Comparison of ENCODE assay signal across 23 mouse cellular contexts in genomic region chr6:116038222-116038621, GRCm38 (mm10). TPM values are rescaled to one million over a fixed set of nuclear protein-coding genes. Genes with fewer than 3 reads are reported as not detected.
DNase-seq lines count a peak whose midpoint lies in the region; ATAC-seq and TF ChIP-seq lines count a peak whose summit lies in the region.
"Had no signal": no experiment of that assay in that cellular context is flagged by ENCODE, and none has a peak within 500 bp of the region (broad histone marks: within the 10 kb centered on the region; RNA-seq: fewer than 3 reads in every experiment).

No protein-coding gene starts in this region.

- intact Hi-C loops in left cerebral cortex, postnatal 4 days (cut with DNase I): no loop called here

- H3K9ac ChIP-seq in MEL (ENCODE audit: control insufficient read depth, low read depth, low read length, poor library complexity, severe bottlenecking): no peak overlapping the region
- H3K9ac ChIP-seq in liver, embryonic 11.5 days (ENCODE audit: low read depth, low read length): no peak overlapping the region
- H3K9ac ChIP-seq in forebrain, postnatal 0 days: no peak overlapping the region
- no peak overlapping the region for H3K9ac ChIP-seq in hindbrain, embryonic 13.5 days
- H3K9ac ChIP-seq: embryonic facial prominence, embryonic 12.5 days; intestine, embryonic 15.5 days; kidney, embryonic 15.5 days had no signal

- peak; percentile 90 to 93 for TF ChIP-seq EP300 in MEL (IDR thresholded peaks at IDR 0.05; ENCODE audit: low read depth in 1 of 2, low read length in 2 of 2)

- H3K27me3 ChIP-seq in MEL (ENCODE audit: control insufficient read depth in 1 of 2, insufficient read depth in 2 of 2, low read length in 2 of 2): no peaks in the 10 kb centered on the region
- H3K27me3 ChIP-seq in liver, embryonic 11.5 days (replicated peaks; ENCODE audit: control insufficient read depth, insufficient read depth, low read length): no peaks in the 10 kb centered on the region
- H3K27me3 ChIP-seq in forebrain, postnatal 0 days (ENCODE audit: insufficient read depth, low read length): no peaks in the 10 kb centered on the region
- no peaks in the 10 kb centered on the region for H3K27me3 ChIP-seq in hindbrain, embryonic 13.5 days
- H3K27me3 ChIP-seq: CH12.LX; embryonic facial prominence, embryonic 12.5 days; intestine, embryonic 15.5 days; kidney, embryonic 15.5 days had no signal

- WGBS in liver, embryonic 11.5 days: 32% methylated on average over 2 of the region's 2 CpGs
- 92% methylated on average over 2 of the region's 2 CpGs for WGBS in forebrain, postnatal 0 days
- 92% methylated on average over 2 of the region's 2 CpGs for WGBS in hindbrain, embryonic 13.5 days

- no peak for TF ChIP-seq RAD21 in MEL (IDR thresholded peaks at IDR 0.05; ENCODE audit: low read depth, low read length)

- no peaks in the 10 kb centered on the region for H3K9me3 ChIP-seq in MEL (replicated peaks; ENCODE audit: insufficient read depth, low read length)
- peaks cover 4% of the 10 kb centered on the region; the same call in 1 of the 2 replicates for H3K9me3 ChIP-seq in liver, embryonic 11.5 days (ENCODE audit: control insufficient read depth, low read length)
- H3K9me3 ChIP-seq in forebrain, postnatal 0 days (ENCODE audit: low read length): peaks cover 4% of the 10 kb centered on the region
- peaks cover 3% of the 10 kb centered on the region; the same call in 1 of the 2 replicates for H3K9me3 ChIP-seq in hindbrain, embryonic 13.5 days
- H3K9me3 ChIP-seq: G1E; intestine, embryonic 15.5 days had no signal

- H3K4me2 ChIP-seq in liver, embryonic 11.5 days: no peak overlapping the region
- H3K4me2 ChIP-seq in forebrain, postnatal 0 days (ENCODE audit: low read depth): no peak overlapping the region
- H3K4me2 ChIP-seq in hindbrain, embryonic 13.5 days: no peak overlapping the region
- H3K4me2 ChIP-seq: embryonic facial prominence, embryonic 12.5 days; heart, embryonic 11.5 days; intestine, embryonic 15.5 days; kidney, embryonic 15.5 days had no signal

- no peaks in the 10 kb centered on the region for H3K79me2 ChIP-seq in MEL (ENCODE audit: control insufficient read depth, insufficient read depth, low read length, poor library complexity)

- DNase-seq in MEL (ENCODE audit: low read depth, low spot score): peak; percentile 80
- DNase-seq in liver, embryonic 11.5 days (ENCODE audit: low spot score): no peak
- DNase-seq in forebrain, postnatal 0 days: no peak
- DNase-seq in left cerebral cortex, postnatal 4 days: no peak
- DNase-seq: adrenal gland, adult 8-10 months; B cell, adult 2 months; cerebellum, postnatal 10 days; lung, postnatal 4 days; right cerebral cortex, adult 18-20 months had no signal

- no peak overlapping the region for H3K4me3 ChIP-seq in MEL (ENCODE audit: control insufficient read depth in 1 of 2, insufficient read depth in 1 of 2, low read depth in 2 of 2, low read length in 2 of 2)
- no peak overlapping the region for H3K4me3 ChIP-seq in bone marrow macrophage, adult 2 months (ENCODE audit: insufficient read depth, low read length)
- no peak overlapping the region for H3K4me3 ChIP-seq in liver, embryonic 11.5 days (ENCODE audit: low read depth, low read length)
- H3K4me3 ChIP-seq in forebrain, postnatal 0 days (ENCODE audit: low read depth, low read length): no peak overlapping the region
- H3K4me3 ChIP-seq in hindbrain, embryonic 13.5 days: no peak overlapping the region
- H3K4me3 ChIP-seq: embryonic facial prominence, embryonic 12.5 days; intestine, embryonic 15.5 days; kidney, embryonic 15.5 days; limb, embryonic 10.5 days; midbrain, embryonic 10.5 days had no signal

- peaks cover 23 to 28% of the 10 kb centered on the region in 2 experiments for H3K4me1 ChIP-seq in MEL (ENCODE audit: control insufficient read depth in 1 of 2, insufficient read depth in 2 of 2, low read length in 2 of 2)
- peaks cover 21% of the 10 kb centered on the region for H3K4me1 ChIP-seq in bone marrow macrophage, adult 2 months (ENCODE audit: control insufficient read depth, insufficient read depth, low read length)
- peaks cover 12% of the 10 kb centered on the region for H3K4me1 ChIP-seq in liver, embryonic 11.5 days (replicated peaks; ENCODE audit: control insufficient read depth, insufficient read depth, low read length)
- H3K4me1 ChIP-seq in forebrain, postnatal 0 days (ENCODE audit: insufficient read depth): no peaks in the 10 kb centered on the region
- H3K4me1 ChIP-seq in hindbrain, embryonic 13.5 days (replicated peaks): 0 out of 2 replicates have a peak, but pooled peaks cover 3% of the 10 kb centered on the region
- H3K4me1 ChIP-seq: embryonic facial prominence, embryonic 12.5 days; intestine, embryonic 15.5 days; kidney, embryonic 15.5 days; limb, embryonic 10.5 days had no signal

- ATAC-seq in liver, embryonic 11.5 days (replicated peaks; ENCODE audit: low FRiP score): peak; percentile 88
- peak; percentile 98 for ATAC-seq in megakaryocyte progenitor cell, adult 5-6 weeks (replicated peaks; ENCODE audit: poor library complexity)
- no peak for ATAC-seq in forebrain, postnatal 0 days
- ATAC-seq in hindbrain, embryonic 13.5 days (ENCODE audit: low FRiP score): no peak
- ATAC-seq: activated CD4-positive, CD25-positive, alpha-beta regulatory T cell, adult 4 months; hindbrain, embryonic 16.5 days; intestine, embryonic 15.5 days; midbrain, embryonic 16.5 days had no signal

- no peak for TF ChIP-seq POLR2A in MEL (IDR thresholded peaks at IDR 0.05; ENCODE audit: control insufficient read depth in 1 of 2, insufficient read depth in 1 of 2, low read depth in 1 of 2, low read length in 2 of 2, poor library complexity in 1 of 2)
- TF ChIP-seq POLR2A in bone marrow macrophage, adult 2 months (IDR thresholded peaks at IDR 0.05; ENCODE audit: borderline replicate concordance, low read depth, low read length): no peak

- no peak for TF ChIP-seq CTCF in MEL (IDR thresholded peaks at IDR 0.05 in 2 of 3, conservative IDR thresholded peaks at IDR 0.05 in 1 of 3; ENCODE audit: control insufficient read depth in 1 of 3, insufficient read depth in 1 of 3, low read depth in 2 of 3, low read length in 3 of 3, poor library complexity in 1 of 3, severe bottlenecking in 1 of 3)
- no peak for TF ChIP-seq CTCF in bone marrow macrophage, adult 2 months (IDR thresholded peaks at IDR 0.05; ENCODE audit: low read depth, low read length)
- TF ChIP-seq CTCF in forebrain, postnatal 0 days (IDR thresholded peaks at IDR 0.05; ENCODE audit: low read depth): no peak

- peak overlapping the region; percentile 21; the same call in 1 of the 2 replicates for H3K27ac ChIP-seq in MEL (ENCODE audit: control insufficient read depth, low read depth, low read length)
- peak overlapping the region; percentile 78; the same call in 1 of the 2 replicates for H3K27ac ChIP-seq in bone marrow macrophage, adult 2 months (ENCODE audit: insufficient read depth, low read depth, low read length)
- no peak overlapping the region for H3K27ac ChIP-seq in liver, embryonic 11.5 days (ENCODE audit: low read depth, low read length)
- no peak overlapping the region for H3K27ac ChIP-seq in forebrain, postnatal 0 days (ENCODE audit: low read depth, low read length)
- no peak overlapping the region for H3K27ac ChIP-seq in hindbrain, embryonic 13.5 days
- H3K27ac ChIP-seq: embryonic facial prominence, embryonic 12.5 days; intestine, embryonic 15.5 days; kidney, embryonic 15.5 days; limb, embryonic 10.5 days; midbrain, embryonic 10.5 days had no signal

- peaks cover 0 to 27% of the 10 kb centered on the region in 2 experiments; a peak in 2 of 4 replicates for H3K36me3 ChIP-seq in MEL (ENCODE audit: control insufficient read depth in 1 of 2, insufficient read depth in 2 of 2, low read length in 2 of 2)
- no peaks in the 10 kb centered on the region; the same call in 1 of the 2 replicates for H3K36me3 ChIP-seq in liver, embryonic 11.5 days (ENCODE audit: control insufficient read depth, insufficient read depth, low read length)
- H3K36me3 ChIP-seq in forebrain, postnatal 0 days (ENCODE audit: insufficient read depth): peaks cover 15% of the 10 kb centered on the region; the same call in 1 of the 2 replicates
- H3K36me3 ChIP-seq in hindbrain, embryonic 13.5 days: peaks cover 13% of the 10 kb centered on the region
- H3K36me3 ChIP-seq: intestine, embryonic 15.5 days had no signal

TF ChIP-seq in MEL, 35 proteins besides CTCF, POLR2A, EP300 and RAD21:
- TF ChIP-seq TAL1 (IDR thresholded peaks at IDR 0.05; ENCODE audit: low read length) (peak; percentile 87), BHLHE40 (IDR thresholded peaks at IDR 0.05; ENCODE audit: borderline replicate concordance, low read depth, low read length) (0 out of 2 replicates have a peak, but pooled peaks have one; percentile 42), TBP (IDR thresholded peaks at IDR 0.05; ENCODE audit: low read depth, low read length) (no peak), ETS1 (IDR thresholded peaks at IDR 0.05; ENCODE audit: low read depth, low read length) (peak; percentile 46; the same call in 1 of the 2 replicates), TCF12 (IDR thresholded peaks at IDR 0.05; ENCODE audit: low read depth, low read length) (peak; percentile 92), ELF1 (IDR thresholded peaks at IDR 0.05; ENCODE audit: low read depth, low read length) (no peak), GATA1 (IDR thresholded peaks at IDR 0.05; ENCODE audit: low read depth, low read length) (peak; percentile 93)

RNA-seq across cellular contexts. Expression of gene Plxnd1, which starts 43.4 kb away (rescaled TPM):
- 4.8 and 6.6 TPM in 2 replicates for total RNA-seq in MEL (2012; rRNA removed)
- polyA plus RNA-seq in MEL (2012; ENCODE audit: insufficient read depth in 1 of 2, insufficient read length in 2 of 2, low read depth in 1 of 2, low replicate concordance in 2 of 2, missing spikeins in 1 of 2): 10 to 100 TPM in 1 of 2 experiments, not detected in 1; 19.2 TPM
- polyA plus RNA-seq in bone marrow macrophage, adult 2 months (2012; ENCODE audit: insufficient read depth, insufficient read length, missing spikeins): 205 and 222 TPM in 2 replicates
- 25.6 and 27.8 TPM in 2 replicates for polyA plus RNA-seq in liver, embryonic 11.5 days (2014; fragmentation: Nextera tagmentation; extraction: Ambion mirVana)
- 51.5 and 70.9 TPM in 2 replicates for total RNA-seq in megakaryocyte progenitor cell, adult 5-6 weeks (2015)
- 33.9 and 43.9 TPM in 2 replicates for total RNA-seq in megakaryocyte progenitor cell, adult 5-6 weeks (2017)
- total RNA-seq in forebrain, postnatal 0 days (2014; rRNA removed): 44.1 and 63.3 TPM in 2 replicates
- 16.9 and 17.6 TPM in 2 replicates for polyA plus RNA-seq in forebrain, postnatal 0 days (2015; fragmentation: Nextera tagmentation; extraction: Ambion mirVana)
- polyA plus RNA-seq in hindbrain, embryonic 13.5 days (2015; fragmentation: Nextera tagmentation; extraction: Ambion mirVana): 9.1 and 11.3 TPM in 2 replicates
- 100 to 1,000 TPM; 167 to 181 TPM for total RNA-seq in left cerebral cortex, postnatal 4 days (2021)

Comparison
In these comparisons a context has a peak if more than half of its experiments do, and no peak if none do; other contexts are left out.
1. H3K27ac ChIP-seq: peak in MEL (single experiment) and bone marrow macrophage, adult 2 months (single experiment); none in liver, embryonic 11.5 days (single experiment), forebrain, postnatal 0 days (single experiment) and hindbrain, embryonic 13.5 days (single experiment).
2. ATAC-seq: peak in liver, embryonic 11.5 days (single experiment) and megakaryocyte progenitor cell, adult 5-6 weeks (single experiment); none in forebrain, postnatal 0 days (single experiment) and hindbrain, embryonic 13.5 days (single experiment).